Mouse (Mus musculus) frontal cortex, postnatal 14 days (tissue): ENCODE measurements around the gene Dcpp1.
A peak's percentile ranks its signal among the peaks of the same experiment; 100 is the strongest.

Experiments
- DNase-seq, 2 experiments: peaks; one replicate each; pipeline ENCODE4 v3.0.0; 2022; ENCODE audit warnings: low spot score in 2 of 2

Gene Dcpp1

GRCm38 (mm10) chr17:23925090-23925493 lies 44.4 kb downstream of the Dcpp1 start:
- DNase-seq: peak; percentile 45 to 52

GRCm38 (mm10) chr17:23931157-23931556 lies 50.5 kb downstream of the Dcpp1 start:
- DNase-seq: no peak
